Mouse (Mus musculus) heart, postnatal 14 days (tissue): ENCODE data around the gene Mgat4b. TPM values are rescaled to one million over a fixed set of nuclear protein-coding genes. Genes with fewer than 3 reads are reported as not detected.

Experiments used
- DNase-seq, 2 experiments: peaks; one replicate each; pipeline ENCODE4 v3.0.0; 2021 to 2022
- intact Hi-C: fragments of 180-260 bp; cut with DNase I; formaldehyde crosslinking; loops from one replicate; pipeline ENCODE4 v1.15.1; 2025
- total RNA-seq, 2 experiments: library from RNA; stranded (reverse); gene quantifications; 2 replicates each; pipeline ENCODE4 v1.2.3; 2021

Mgat4b gene
- total RNA-seq, 2 experiments from 2014 or later, result 97.2 to 101 TPM

DNA sequence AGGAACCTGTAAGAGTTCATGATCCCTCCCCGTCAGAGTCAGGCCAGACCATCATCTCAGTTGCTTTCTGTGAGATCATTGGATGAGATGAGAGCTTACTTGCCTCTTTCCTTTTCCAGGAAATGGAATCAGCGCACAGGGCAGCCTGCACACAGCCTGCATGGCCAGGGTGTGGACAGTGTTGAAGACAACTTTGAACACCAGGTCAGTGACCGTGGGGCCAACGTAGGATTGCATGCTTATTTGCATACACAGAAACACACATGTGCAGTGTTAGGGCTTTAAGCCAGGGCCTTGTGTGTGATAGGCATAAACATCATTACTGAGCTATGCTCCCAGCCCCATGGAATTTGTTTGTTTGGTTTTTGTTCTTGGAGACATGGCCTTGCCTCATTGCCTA is 13.2 kb upstream of the Mgat4b start:
- intact Hi-C loops, result no loop called here
- no peak for DNase-seq

DNA sequence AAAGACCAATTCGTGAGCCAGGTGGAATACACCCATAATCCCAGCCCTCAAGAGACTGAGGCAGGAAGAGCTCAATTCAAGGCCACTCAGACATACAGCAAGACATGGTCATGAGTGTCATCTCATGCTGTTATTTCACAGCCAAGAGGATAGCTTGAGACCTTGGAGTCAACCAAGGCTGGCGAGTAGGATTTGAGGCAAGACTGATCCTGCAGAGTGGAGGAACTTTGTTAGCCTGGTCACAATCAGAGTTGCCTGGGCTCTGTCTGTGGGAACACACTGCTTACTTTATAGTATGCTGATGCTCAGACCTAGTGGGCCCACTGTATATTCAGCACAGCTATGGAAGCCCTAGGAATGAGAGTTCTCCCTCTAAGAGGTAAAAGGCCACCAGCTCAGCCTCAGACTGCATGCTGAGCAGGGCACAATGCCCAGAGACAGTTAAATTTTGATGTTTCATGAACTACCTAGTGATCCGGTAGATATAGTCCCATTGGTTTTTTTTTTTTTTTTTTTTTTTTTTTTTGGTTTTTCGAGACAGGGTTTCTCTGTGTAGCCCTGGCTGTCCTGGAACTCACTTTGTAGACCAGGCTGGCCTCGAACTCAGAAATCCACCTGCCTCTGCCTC is 12.4 kb upstream of the Mgat4b start:
- DNase-seq, result no peak
- intact Hi-C loops, result no loop called here

DNA sequence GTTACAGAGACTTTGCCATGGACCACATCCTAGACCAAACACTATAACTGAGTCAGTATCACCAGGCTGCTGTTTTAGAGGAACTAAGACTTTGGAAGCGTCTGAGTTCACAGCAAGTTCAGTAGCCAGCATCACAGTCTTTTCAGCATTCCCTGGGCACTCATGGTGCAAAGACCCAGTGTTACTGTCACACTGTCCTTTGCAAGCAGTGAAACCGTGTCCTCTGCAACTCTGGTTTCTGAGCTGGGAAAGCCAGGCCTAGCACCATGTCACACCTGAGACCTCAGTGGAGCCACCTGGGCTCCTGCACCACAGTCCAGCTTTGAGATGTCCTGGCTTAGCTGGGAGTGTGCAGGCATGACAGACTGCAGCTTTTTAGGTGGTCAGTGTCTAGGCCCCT is 11.8 kb upstream of the Mgat4b start:
- DNase-seq, result no peak
- intact Hi-C loops, result no loop called here

DNA sequence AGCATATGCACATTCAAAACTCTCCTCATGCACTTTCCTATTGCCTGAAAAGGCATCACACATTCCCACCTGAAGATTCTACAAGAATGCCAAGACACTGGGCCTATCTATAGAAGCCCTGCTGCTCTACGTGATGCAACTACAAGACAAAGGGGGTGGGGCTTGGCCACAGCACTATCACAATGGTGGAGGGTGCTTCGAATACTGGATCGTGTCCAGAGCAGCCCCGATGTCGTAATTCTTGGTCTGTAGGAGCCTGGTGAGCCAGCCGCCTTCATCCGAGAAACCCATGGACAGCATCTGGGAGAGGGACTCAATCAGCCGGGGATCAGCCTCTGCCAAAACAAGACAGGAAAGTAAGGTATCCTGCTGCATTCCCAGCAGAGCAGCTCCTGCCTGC is 10.1 kb upstream of the Mgat4b start:
- DNase-seq, result no peak
- intact Hi-C loops, result no loop called here

DNA sequence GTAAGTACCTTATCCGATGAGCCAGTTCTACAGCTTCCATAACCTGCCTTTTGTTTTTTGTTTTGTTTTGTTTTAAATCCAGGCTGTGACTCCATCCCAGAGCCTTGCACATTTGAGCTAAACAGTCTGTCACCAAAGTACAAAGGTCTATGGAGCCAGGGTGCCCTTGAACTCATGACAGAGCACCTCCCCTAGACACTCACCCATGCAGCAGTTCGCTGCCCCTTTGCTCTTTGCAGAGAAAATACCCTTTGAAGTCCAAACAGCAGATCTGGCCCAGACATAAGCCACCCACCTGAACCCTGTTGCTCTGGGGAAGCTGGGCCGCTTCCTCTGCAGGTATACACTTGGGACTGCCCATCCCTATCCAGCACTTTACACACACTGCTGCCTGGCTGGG is 9.1 kb upstream of the Mgat4b start:
- intact Hi-C loops, result no loop called here
- no peak for DNase-seq

DNA sequence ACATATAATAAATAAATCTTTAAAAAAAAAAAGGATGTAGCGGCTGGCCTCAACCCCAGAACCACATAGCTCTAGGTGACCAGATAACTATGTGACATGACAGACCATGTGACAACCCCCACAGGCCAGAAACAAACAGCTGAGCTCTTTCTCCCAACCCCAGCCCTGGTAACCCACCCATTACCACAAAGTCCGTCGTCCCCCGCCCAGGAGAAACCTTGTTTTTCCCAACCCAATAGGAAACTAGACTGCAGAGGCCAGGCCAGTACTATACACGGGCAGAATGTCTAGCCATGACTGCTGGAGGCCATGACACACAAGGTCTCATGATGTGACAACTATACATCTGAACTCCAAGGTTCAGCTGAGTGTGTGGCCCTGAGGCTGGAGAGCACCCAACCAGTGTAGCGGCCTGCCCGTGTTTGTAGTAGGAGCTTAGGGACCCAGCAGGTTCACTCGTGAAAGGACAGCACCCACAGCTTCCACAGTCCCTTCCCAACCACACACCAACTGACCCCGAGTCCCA is 7.3 kb upstream of the Mgat4b start:
- no peak for DNase-seq

DNA sequence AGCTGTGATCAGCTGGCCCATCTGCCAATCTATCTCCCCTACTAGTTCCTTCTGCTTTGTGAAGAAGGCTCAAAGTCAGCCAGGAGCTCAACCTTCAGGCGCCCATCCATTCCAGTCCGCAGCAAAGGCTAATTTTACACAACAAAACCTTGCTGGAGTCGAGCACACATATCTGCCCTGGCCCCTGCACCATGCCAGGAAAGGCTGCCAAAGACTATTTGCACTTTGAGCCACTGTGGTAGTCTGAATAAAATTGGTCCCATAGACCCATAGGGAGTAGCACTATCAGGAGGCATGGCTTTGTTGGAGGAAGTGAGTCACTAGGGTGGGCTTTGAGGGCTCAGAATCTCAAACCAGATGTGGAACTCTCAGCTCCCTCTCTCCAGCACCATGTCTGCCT is 5.3 kb upstream of the Mgat4b start:
- no peak for DNase-seq

More for the DNA sequence above, 7.3 kb upstream of the Mgat4b start:
- intact Hi-C loops, result no loop called here

DNA sequence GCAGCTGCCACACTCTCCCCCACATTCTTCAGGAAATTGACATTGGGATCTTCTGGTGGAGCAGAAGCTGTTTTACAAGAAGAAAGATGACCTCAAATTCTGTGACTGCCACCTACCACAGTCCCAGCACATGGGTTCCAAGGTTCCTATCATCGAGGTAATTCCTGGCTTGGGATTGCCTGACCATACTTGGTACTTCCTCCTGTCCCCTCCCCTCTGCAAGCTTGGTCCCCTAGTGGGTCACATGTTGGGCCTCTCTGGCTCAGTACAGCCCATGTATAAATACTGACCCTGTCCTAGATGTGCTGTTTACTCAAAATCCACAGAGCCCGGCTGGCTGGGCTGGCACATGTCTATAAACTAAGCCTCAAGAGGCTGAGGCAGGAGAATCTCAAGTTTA is 4.7 kb upstream of the Mgat4b start:
- intact Hi-C loops, result no loop called here
- no peak for DNase-seq

More for the DNA sequence above, 5.3 kb upstream of the Mgat4b start:
- intact Hi-C loops, result no loop called here

DNA sequence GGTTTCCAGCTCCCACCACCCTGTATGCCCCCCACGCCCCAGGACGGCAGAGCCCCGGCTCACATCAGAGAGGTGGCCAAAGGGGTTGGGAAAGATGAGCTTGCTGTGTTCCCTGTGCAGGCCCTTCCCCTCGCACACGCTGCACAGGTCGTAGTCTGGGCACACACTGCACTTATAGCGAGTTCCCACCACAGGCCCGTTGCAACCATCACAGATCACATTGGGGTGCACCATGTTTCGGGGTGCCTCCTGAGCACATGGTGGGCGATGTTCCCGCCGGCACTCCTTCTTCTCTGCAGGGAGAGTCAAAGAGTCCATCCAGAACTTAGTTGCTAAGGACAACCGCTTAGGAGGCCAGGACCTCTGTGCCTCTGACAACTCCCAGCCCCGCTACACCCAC is 3.3 kb upstream of the Mgat4b start:
- intact Hi-C loops, result no loop called here
- DNase-seq, result no peak

DNA sequence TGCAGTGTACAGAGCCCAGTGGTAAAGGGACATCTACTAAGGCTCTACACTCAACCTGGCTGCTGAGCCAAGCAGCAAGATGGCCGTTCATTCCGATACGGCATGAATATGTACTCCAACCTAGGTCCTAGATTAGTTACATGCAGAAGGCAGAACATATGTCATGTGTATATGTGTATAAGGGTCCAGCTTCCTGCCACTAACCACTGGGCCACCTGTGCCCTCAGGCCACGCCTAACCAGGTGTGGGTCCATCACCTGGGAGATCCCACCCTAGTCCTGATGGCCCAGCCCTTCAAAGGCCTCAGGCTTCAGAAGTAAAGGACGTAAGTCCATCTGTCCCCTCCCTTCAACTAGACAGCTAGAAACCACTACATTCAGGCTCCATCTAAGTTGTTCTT is 2.7 kb upstream of the Mgat4b start:
- intact Hi-C loops, result loop anchor here (2.0 kb wide), 1 partner anchor 13 kb away; no protein-coding TSS in a partner anchor

DNA sequence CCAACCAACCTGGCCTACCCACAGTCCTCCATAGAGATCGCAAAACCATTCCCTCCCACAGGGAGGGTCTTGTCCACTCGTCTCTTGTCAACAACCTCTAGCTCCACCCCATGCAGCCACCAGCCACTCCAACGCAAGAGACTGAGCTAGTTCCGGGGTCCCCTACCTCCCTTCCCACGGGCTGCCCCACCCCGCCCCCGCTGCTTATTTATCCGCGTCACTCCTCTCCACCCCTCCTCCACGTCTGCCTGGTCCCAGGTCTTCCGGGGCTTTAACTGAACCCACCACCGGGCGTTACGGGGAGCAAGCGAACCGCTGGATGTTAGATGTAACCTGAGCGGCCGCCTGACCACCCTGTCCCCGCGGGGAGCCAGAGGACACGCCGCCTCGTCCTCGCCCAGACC is 587 bp upstream of the Mgat4b start:
- DNase-seq, result peak; percentile 89
- intact Hi-C loops, result loop anchor here (2.0 kb wide), 1 partner anchor 15 kb away; no protein-coding TSS in a partner anchor

More for the DNA sequence above, 2.7 kb upstream of the Mgat4b start:
- no peak for DNase-seq

DNA sequence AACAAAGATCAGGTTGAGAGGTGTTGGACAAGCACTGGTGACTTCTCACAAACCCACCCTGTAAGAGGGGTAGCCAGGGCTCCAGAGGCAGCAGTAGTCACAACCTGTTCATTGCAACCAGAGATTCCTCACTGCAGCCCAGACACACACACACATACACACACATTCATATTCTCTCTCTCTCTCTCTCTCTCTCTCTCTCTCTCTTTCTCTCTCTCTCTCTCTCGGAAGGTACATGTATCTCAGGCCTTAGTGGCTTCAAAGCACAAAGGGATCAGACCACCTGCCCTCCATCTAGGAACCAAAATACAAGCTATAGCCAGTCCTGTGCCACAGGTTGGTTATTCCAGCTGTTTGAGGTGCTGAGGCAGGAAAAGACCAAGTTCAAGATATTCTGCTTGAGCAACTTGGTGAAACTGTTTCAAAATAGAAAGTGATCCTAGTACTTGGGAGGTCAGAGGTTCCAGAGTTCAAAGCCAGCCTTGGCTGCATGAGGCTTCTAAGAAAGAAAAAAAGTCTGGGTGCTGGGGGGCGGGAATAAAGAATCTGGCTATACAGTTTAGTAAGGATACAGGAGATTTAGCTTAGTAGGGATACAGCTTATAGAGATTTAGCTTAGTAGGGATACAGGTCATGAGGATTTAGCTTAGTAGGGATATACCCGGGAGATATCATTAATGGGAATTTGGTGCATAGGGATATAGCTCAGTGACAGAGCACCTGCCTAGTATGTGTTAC is 801 bp downstream of the Mgat4b start:
- intact Hi-C loops, result loop anchor here (2.0 kb wide), 1 partner anchor 13 kb away; no protein-coding TSS in a partner anchor
- no peak for DNase-seq

DNA sequence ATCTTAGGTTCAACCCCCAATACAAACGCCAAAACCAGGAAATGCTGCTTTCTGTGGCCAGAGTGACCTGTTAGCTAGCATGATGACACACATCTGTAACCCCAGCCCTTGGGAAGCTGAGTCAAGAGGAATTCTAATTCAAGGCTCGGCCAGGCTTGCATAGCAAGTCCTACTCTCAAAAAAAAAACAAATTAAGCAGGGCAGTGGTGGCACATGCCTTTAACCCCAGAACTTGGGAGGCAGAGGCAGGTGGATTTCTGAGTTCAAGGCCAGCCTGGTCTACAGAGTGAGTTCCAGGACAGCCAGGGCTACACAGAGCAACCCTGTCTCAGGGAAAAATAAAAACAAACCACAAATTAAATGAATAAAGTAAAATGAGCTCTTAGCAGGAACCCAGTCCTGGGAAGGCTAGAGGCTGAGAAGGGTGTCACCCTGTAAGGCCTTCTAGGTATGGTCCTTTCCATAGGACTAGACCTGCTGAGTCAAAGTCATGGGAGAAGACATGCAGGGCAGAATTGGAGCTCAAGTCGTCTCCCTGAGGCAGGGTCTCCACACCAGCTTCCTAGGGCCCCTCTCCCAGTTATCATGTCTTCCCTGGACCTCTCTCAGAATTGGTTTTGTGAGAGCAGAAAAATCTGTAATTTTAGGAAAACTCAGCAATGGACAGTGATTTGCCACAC is 1.5 kb downstream of the Mgat4b start:
- intact Hi-C loops, result no loop called here
- DNase-seq, result no peak

DNA sequence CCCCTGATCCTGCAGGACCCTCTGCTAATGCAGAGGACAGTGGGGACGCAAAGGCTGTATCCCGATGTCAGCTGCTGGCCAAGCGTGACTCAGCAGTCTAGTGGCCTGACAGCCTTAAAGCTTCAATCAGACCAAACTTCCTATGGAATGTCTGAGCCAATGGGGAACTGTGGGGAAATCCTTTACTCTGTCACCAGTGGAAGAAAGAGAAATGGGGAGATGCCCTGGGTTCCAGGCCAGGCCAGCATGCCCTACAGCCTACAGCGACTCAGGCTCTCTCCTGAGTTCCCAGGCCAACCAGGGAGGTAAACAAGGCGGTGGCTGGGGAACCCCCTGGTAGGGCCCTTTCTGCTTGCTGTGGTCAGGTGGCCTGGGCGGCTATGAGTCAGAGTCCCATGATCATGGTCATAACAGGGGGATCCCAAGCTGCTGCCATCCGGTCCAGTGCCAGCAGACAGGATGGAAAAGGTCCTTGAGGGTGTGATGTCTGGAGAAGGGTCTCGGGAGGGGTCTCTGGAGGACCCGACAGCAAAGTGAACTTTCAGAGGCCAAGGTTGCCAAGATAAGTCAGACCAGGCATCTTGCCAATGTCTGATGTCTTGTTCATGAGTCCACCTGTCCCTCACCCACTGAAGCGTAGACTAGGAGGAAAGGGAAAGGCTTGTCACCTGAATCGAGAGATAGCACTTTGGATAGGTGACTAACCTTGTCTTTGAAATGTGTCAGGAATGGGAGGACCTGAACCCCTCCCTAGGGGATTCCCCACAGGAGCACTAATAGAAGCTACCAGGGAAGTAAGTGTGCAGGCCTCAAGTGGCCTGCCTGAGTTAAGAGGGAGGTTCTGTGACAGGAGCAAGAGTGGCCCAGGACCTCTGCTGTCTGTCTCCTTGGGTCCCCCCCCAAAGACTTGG is 2.4 kb downstream of the Mgat4b start:
- intact Hi-C loops, result no loop called here
- DNase-seq, result peak; percentile 75 to 81

DNA sequence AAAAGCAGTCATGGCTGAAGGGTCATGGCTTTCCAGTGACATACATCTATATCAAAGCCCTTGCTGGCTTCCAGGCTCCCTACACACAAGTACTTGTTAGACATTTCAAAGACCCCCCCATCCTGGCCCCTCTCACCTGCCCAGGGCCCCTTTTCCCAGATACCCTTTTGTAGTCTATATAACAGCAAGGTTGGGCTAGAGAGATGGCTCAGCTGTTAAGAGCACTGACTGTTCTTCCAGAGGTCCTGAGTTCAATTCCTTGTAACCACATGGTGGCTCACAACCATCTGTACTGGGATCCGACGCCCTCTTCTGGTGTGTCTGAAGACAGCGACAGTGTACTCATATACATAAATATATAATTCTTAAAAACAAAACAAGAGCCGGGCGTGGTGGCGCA is 3.9 kb downstream of the Mgat4b start:
- intact Hi-C loops, result no loop called here
- DNase-seq, result no peak

DNA sequence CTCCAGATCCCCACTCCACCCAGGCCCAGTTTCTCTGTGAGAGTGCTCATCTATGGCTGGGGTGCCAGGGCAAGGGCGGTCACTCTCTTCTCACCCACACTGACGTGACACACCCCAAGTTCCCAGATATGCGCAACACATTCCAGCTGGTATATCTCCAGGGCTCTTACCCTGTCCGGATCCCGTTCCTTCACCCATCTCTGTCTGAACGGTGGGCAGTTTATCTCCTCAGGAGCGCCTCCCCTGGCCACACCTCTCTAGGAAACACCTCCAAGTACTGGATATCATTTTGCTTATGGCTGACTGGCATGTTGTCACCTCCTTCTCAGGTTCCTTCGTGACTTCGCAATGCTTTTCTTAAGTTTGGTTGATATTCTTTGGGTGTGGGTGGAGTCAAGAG is 4.9 kb downstream of the Mgat4b start:
- DNase-seq, result no peak
- intact Hi-C loops, result no loop called here

DNA sequence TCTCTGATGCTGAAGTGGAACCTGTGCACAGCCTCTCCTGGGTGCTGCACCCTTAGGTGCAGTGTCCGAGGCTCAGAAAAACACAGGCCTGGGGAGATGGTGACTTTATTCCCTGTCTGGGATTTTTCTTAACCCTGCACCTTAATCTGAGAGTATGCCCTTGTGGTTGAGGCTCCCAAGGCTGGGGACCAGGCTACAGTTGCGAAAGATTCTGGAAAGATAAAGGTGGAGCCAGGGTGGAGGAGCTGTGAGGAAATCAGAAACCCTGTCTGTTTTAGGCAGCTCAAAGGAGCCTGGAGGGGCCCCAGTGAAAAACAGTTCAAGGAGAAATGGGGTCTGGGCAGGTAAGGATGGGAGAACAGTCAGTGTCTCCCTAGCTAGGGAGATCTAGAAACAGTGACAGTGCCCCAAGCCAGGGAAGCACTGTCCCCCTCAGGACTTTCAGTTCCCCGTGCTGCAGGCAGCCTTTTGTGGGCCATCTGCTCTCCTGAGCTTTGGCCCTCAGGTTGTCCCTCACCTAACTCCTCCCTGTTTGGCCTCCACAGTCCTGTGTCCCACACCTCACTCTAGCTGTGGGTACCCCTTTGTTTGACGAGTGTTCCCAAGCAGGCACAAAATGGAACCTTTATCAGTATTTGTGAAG is 6.2 kb downstream of the Mgat4b start:
- DNase-seq, result no peak
- intact Hi-C loops, result no loop called here

DNA sequence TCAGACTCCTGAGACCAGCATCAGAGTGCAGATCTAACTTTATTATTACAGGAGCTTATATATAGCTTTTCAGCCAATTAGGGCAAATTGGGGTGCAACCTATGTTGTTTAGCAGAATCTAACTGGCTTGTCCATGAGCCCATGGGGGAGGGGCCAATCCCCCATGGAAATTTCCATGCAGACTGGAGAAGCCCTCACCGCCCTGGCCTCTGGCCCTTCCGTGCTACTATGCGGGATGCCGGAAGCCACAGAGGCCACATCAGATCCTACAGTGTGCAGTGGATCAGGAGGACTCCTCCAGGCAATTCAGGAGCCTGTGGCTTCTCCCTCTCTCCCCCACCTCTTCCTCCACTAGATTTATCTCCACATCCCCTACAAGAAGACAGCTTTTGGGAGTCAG is 7.1 kb downstream of the Mgat4b start:
- intact Hi-C loops, result no loop called here

DNA sequence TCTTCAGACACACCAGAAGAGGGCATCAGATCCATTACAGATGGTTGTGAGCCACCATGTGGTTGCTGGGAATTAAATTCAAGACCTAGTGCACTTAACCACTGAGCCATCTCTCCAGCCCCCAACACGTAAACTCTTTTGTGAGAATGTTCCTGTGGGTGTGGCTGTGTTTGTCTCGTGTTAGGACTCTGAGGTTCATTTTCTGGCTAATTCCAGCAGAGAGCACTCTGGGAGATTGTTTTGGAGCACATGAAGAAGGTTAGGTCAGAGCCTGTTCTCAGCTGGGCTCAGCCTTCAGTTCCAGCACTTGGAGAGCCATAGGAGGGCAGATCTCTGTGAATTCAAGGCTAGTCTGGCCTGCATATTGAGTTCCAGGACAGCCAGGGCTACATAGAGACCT is 9.1 kb downstream of the Mgat4b start:
- DNase-seq, result no peak
- intact Hi-C loops, result no loop called here

More for the DNA sequence above, 7.1 kb downstream of the Mgat4b start:
- DNase-seq, result no peak
